Mouse (Mus musculus): Measurements from ENCODE around the gene Ndufs5. TPM values are rescaled to one million over a fixed set of nuclear protein-coding genes. Genes with fewer than 3 reads are reported as not detected.

Ndufs5 gene
- total RNA-seq, 2 experiments from 2014 or later = 178 to 208 TPM

Other genes with a start within 250 kb of the Ndufs5 start
- gene Macf1, start 33.8 kb downstream of the Ndufs5 start, total RNA-seq (2021) = 100 to 1,000 TPM; 226 to 248 TPM
- 10 to 100 TPM; 58.8 to 62.2 TPM for gene Akirin1, start 32.1 kb upstream of the Ndufs5 start, total RNA-seq (2021)
- 1 to 10 TPM; 1.7 TPM for gene Rhbdl2, start 69.7 kb upstream of the Ndufs5 start, total RNA-seq (2021)
- not detected for gene 4933427I04Rik, start 141.5 kb upstream of the Ndufs5 start, total RNA-seq (2021)
- gene Mycbp, start 186.6 kb upstream of the Ndufs5 start, total RNA-seq (2021) = 10 to 100 TPM; 11.8 to 12.6 TPM
- gene Rragc, start 199.2 kb upstream of the Ndufs5 start, total RNA-seq (2021) = 10 to 100 TPM; 51.5 TPM
- gene 4930535I16Rik, start 199.8 kb upstream of the Ndufs5 start, total RNA-seq (2021) = not detected

Measured in layer of hippocampus, postnatal 14 days (tissue).